Comparison of ENCODE assay signal across 43 mouse cellular contexts in genomic region chr13:23462063-23462462, GRCm38 (mm10). TPM values are rescaled to one million over a fixed set of nuclear protein-coding genes. Genes with fewer than 3 reads are reported as not detected.
"Had no signal": no experiment of that assay in that cellular context is flagged by ENCODE, and none has a peak within 500 bp of the region (broad histone marks: within the 10 kb centered on the region; RNA-seq: fewer than 3 reads in every experiment).

No protein-coding gene starts in this region.

- H3K27ac ChIP-seq: limb, embryonic 10.5 days; limb, embryonic 12.5 days; limb, embryonic 13.5 days; limb, embryonic 15.5 days; liver, embryonic 14.5 days; liver, embryonic 15.5 days; lung, embryonic 15.5 days; macrophage; midbrain, embryonic 10.5 days; midbrain, embryonic 12.5 days; midbrain, embryonic 13.5 days; midbrain, embryonic 15.5 days; neural tube, embryonic 12.5 days; neural tube, embryonic 13.5 days had no signal

- DNase-seq: left cerebral cortex, postnatal 4 days; liver; liver, embryonic 13.5 days; liver, postnatal 0 days; lung, adult 18-20 months; lung, embryonic 14.5 days; lung, postnatal 14 days; lung, postnatal 36 days; lung, postnatal 4 days; midbrain, embryonic 14.5 days had no signal

- H3K27me3 ChIP-seq: limb, embryonic 13.5 days; liver, embryonic 12.5 days; liver, embryonic 13.5 days; liver, embryonic 15.5 days; lung, embryonic 15.5 days had no signal

- H3K36me3 ChIP-seq: limb, embryonic 10.5 days; limb, embryonic 12.5 days; limb, embryonic 13.5 days; limb, embryonic 15.5 days; liver, embryonic 12.5 days; liver, embryonic 13.5 days; liver, embryonic 15.5 days; lung, embryonic 15.5 days; midbrain, embryonic 10.5 days; midbrain, embryonic 12.5 days; midbrain, embryonic 13.5 days; midbrain, embryonic 15.5 days; neural tube, embryonic 12.5 days; neural tube, embryonic 13.5 days had no signal

- H3K4me3 ChIP-seq: limb, embryonic 10.5 days; limb, embryonic 12.5 days; limb, embryonic 13.5 days; limb, embryonic 15.5 days; liver, embryonic 12.5 days; liver, embryonic 13.5 days; liver, embryonic 15.5 days; lung, embryonic 15.5 days; megakaryocyte, embryonic 14.5 days; midbrain, embryonic 10.5 days; midbrain, embryonic 12.5 days; midbrain, embryonic 13.5 days; midbrain, embryonic 15.5 days; myocyte; neural tube, embryonic 12.5 days; neural tube, embryonic 13.5 days had no signal

- H3K4me2 ChIP-seq: limb, embryonic 12.5 days; limb, embryonic 13.5 days; limb, embryonic 15.5 days; liver, embryonic 11.5 days; liver, embryonic 12.5 days; liver, embryonic 13.5 days; liver, embryonic 15.5 days; lung, embryonic 14.5 days; lung, embryonic 15.5 days; midbrain, embryonic 11.5 days; midbrain, embryonic 12.5 days; midbrain, embryonic 13.5 days; midbrain, embryonic 15.5 days; neural tube, embryonic 12.5 days; neural tube, embryonic 13.5 days had no signal

- H3K9me3 ChIP-seq: limb, embryonic 10.5 days; limb, embryonic 12.5 days; limb, embryonic 13.5 days; limb, embryonic 15.5 days; liver, embryonic 12.5 days; liver, embryonic 13.5 days; liver, embryonic 15.5 days; lung, embryonic 15.5 days; megakaryocyte, embryonic 14.5 days; midbrain, embryonic 10.5 days; midbrain, embryonic 12.5 days; midbrain, embryonic 13.5 days; midbrain, embryonic 15.5 days; neural tube, embryonic 12.5 days; neural tube, embryonic 13.5 days had no signal

- H3K9ac ChIP-seq: limb, embryonic 12.5 days; limb, embryonic 13.5 days; limb, embryonic 15.5 days; liver, embryonic 12.5 days; liver, embryonic 13.5 days; liver, embryonic 14.5 days; liver, embryonic 15.5 days; liver, postnatal 0 days; lung, embryonic 14.5 days; lung, embryonic 15.5 days; midbrain, embryonic 12.5 days; midbrain, embryonic 13.5 days; midbrain, embryonic 15.5 days; neural tube, embryonic 12.5 days; neural tube, embryonic 13.5 days had no signal

RNA-seq across cellular contexts. Expression of gene Btn1a1, which starts 3.6 kb away (rescaled TPM):
- total RNA-seq: left cerebral cortex, postnatal 10 days; left cerebral cortex, postnatal 14 days; left cerebral cortex, postnatal 25 days; left cerebral cortex, postnatal 36 days; left cerebral cortex, postnatal 4 days; liver, adult 2 months; megakaryocyte progenitor cell, adult 5-6 weeks; megakaryocyte, adult 5-6 weeks; megakaryocyte-erythroid progenitor cell, adult 5-6 weeks; midbrain, postnatal 0 days; monocyte, adult 5-6 weeks had no signal
- polyA plus RNA-seq: limb, embryonic 11.5 days; liver, adult 2 months; macrophage; midbrain, embryonic 11.5 days; midbrain, embryonic 12.5 days; neural tube, embryonic 11.5 days; neural tube, embryonic 12.5 days had no signal

RNA-seq across cellular contexts. Expression of gene Btn2a2, which starts 26.6 kb away (rescaled TPM):
- total RNA-seq: left cerebral cortex, postnatal 4 days; liver, adult 2 months; megakaryocyte, adult 5-6 weeks; megakaryocyte-erythroid progenitor cell, adult 5-6 weeks; monocyte, adult 5-6 weeks had no signal
- polyA plus RNA-seq: liver, adult 2 months; liver, embryonic 12.5 days; liver, embryonic 13.5 days; liver, embryonic 15.5 days; liver, embryonic 16.5 days; liver, postnatal 0 days; macrophage; midbrain, embryonic 14.5 days; midbrain, embryonic 15.5 days; midbrain, embryonic 16.5 days; midbrain, postnatal 0 days had no signal
